Mouse (Mus musculus) embryonic stem cell, embryonic (primary cell): Measurements from ENCODE around the gene Nectin2.

Experiments
- CTCF ChIA-PET, 4 experiments: fragments of 300-600 bp in 2 of 4; fragments of 350-600 bp in 2 of 4; sonication (Branson Sonifier 250); formaldehyde crosslinking; loops; one replicate each; lab custom pipeline; 2022; ENCODE audit warnings: inconsistent platforms in 2 of 4; lab: Charles Lee
- POLR2A ChIA-PET, 4 experiments: fragments of 300-600 bp in 2 of 4; fragments of 350-600 bp in 2 of 4; sonication (Branson Sonifier 250); formaldehyde crosslinking; loops; one replicate each; lab custom pipeline; 2022; ENCODE audit warnings: antibody characterized with exemption in 4 of 4, inconsistent platforms in 1 of 4; lab: Charles Lee

Nectin2 gene

DNA sequence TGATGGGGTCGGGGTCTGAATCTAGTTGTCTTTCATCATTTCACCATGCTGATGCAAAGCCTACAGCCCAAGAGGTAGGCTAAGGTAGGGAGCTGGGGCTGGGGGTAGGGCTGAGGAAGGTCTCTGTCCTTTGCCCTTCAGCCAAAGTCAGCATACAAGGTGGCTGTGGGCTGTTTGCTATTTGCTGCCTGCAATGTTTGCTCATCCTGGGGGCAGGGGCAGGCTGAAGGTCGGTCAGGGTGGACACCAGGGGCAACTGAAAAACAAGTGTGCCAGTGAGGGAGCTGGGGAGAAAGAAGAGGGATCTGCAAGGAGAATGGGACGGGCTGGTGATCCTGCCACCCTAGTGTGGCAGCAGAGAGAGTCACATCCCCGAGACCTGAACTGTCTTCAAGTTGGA lies 64.9 kb downstream of the Nectin2 start:
- CTCF ChIA-PET = interaction anchor here in 3 of 4 experiments (0.5 to 2.5 kb wide), 7 partner anchors 11 to 445 kb away, joined by 3 to 16 read pairs (median 5); partner anchors contain the start of gene Apoe (in 1 of the 3)
- POLR2A ChIA-PET = interaction anchor here in 2 of 4 experiments (0.6 to 7.4 kb wide), 13 partner anchors 10 to 195 kb away, joined by 3 to 177 read pairs (median 6); partner anchors contain the start of genes Apoc1 (in 2 of the 2), Apoe (in 2 of the 2) and Tomm40 (in 2 of the 2)

DNA sequence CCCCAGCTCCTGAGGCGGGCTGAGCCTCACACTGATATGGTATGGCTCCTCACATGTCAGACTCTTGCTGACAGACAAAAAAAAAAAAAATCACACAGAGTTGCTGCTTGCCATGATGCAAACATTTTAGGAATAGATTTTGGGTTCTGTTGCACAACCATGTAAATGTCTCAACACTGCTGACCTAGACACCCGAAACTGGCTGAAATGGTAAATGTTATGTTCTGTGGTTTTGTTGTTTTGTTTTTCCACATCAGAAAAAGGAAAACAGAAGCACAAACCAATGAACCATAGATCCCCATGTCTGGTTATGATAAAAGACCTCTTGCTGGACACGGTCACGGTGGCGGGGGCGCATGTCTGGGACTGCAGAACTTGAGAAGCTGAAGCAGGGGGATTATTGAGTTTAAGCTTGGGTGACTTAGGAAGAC lies 66.5 kb downstream of the Nectin2 start:
- CTCF ChIA-PET = interaction anchor here (0.6 to 2.5 kb wide), 7 partner anchors 14 to 273 kb away, joined by 3 to 16 read pairs (median 4); no protein-coding TSS in a partner anchor
- POLR2A ChIA-PET = interaction anchor here in 3 of 4 experiments (0.6 to 7.4 kb wide), 9 partner anchors 10 to 129 kb away, joined by 3 to 177 read pairs (median 5); partner anchors contain the start of genes Apoc1 (in 2 of the 3) and Apoe (in 2 of the 3)

DNA sequence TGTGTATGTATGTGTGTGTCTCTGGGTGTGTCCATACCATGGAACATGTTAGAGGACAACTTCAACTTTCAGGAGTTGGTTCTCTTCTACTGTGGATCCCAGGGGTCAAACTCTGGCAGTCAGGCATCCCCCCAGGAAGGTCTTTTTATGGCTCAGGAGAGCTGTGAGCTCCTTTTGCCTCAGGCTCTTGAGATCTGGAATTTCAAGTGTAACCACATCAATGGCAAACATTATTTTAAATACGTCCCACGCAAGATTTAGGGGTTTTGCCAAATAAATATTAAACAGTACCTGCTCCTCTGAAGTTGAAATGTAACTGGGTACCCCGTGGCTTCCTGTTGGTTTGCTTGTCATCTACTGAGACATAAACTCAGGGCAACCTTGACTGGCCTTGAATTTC lies 67.3 kb downstream of the Nectin2 start:
- POLR2A ChIA-PET = interaction anchor here in 3 of 4 experiments (0.6 to 7.4 kb wide), 8 partner anchors 13 to 183 kb away, joined by 3 to 177 read pairs (median 4); partner anchors contain the start of genes Apoc1 (in 2 of the 3) and Apoe (in 2 of the 3)
- CTCF ChIA-PET = interaction anchor here in 2 of 4 experiments (0.6 to 2.2 kb wide), 3 partner anchors 14 to 545 kb away, joined by 5 to 11 read pairs (median 5); no protein-coding TSS in a partner anchor

DNA sequence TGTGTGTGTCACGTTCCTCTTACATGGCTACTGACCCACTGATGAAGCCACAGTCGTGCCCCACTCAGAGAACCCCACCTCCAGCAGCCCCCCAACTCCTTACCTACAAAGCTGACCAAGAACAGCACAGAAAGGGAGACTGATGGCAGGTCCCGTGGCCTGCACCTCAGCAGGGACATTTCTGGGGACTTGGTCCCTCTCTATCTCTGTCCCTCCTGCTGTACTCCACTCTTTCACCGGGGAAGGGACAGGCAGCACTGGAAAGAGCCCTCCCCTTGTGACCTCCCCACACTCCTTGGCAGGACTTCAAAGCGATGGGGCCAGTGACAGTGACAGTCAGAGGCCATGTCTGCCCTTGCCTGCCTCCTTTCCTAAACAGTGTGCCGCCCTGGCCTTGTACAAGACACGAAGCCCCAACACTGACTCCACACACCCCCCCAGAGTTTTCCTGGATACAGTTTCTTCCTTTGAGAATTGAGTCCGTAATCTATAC lies 69.0 kb downstream of the Nectin2 start, which contains the start of the genes Gm44805 and Apoc4:
Gm44805 (minus strand) TSS at position 222 of the 493 bp plus-strand sequence.
Apoc4 (minus strand) TSS at position 278 of the 493 bp plus-strand sequence.
- ChIA-PET POLR2A (interaction anchor here in 3 of 4 experiments (0.5 to 7.4 kb wide), 11 partner anchors 12 to 678 kb away, joined by 3 to 177 read pairs (median 3); partner anchors contain the start of genes Apoc1 (in 2 of the 3), Apoe (in 2 of the 3) and Clptm1 (in 1 of the 3)), CTCF (interaction anchor here in 2 of 4 experiments (1.6 to 2.3 kb wide), 3 partner anchors 12 to 20 kb away, joined by 7 to 11 read pairs (median 10); no protein-coding TSS in a partner anchor)

DNA sequence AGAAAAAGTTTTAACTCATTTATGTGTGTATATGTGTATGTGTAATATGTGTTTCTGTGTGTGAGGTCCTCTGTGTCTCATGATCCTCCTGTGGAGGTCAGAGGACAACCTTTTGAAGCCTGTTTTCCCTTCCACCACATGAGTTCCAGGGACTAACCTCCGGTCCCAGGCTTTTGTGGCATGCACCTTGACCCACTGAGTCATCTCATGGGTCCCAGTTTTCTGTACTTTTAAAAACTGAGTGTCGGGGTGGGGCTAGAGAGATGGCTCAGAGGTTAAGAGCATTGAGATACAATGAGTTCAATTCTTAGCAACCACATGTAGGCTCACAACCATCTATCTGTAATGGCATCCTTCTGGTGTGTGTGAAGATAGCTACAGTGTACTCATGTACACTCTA lies 69.6 kb downstream of the Nectin2 start:
- ChIA-PET CTCF (interaction anchor here (0.6 to 2.3 kb wide), 6 partner anchors 11 to 135 kb away, joined by 3 to 11 read pairs (median 6); no protein-coding TSS in a partner anchor), POLR2A (interaction anchor here (0.6 to 7.4 kb wide), 9 partner anchors 11 to 678 kb away, joined by 3 to 177 read pairs (median 7); partner anchors contain the start of genes Apoc1 (in 2 of the 4), Apoe (in 2 of the 4) and Tomm40 (in 1 of the 4))

DNA sequence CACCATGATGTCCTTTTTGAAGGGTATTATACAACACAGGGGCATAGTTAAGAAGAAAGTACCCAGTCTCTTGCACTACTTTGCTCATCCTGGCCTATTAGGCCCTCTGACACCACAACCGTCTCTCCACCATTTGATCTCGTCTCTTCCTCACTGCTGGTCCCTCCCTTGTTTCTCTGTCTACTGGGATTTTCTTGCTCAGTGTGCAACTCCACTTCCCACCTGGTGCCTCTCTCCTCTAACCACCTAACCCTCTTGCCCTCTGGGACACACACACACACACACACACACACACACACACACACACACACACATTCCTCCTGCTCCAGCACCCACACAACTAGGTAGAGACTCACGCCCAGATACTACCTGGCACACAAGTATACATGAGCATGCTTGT lies 71.4 kb downstream of the Nectin2 start:
- CTCF ChIA-PET = interaction anchor here in 3 of 4 experiments (0.6 to 2.3 kb wide), 6 partner anchors 10 to 63 kb away, joined by 3 to 10 read pairs (median 6); no protein-coding TSS in a partner anchor

DNA sequence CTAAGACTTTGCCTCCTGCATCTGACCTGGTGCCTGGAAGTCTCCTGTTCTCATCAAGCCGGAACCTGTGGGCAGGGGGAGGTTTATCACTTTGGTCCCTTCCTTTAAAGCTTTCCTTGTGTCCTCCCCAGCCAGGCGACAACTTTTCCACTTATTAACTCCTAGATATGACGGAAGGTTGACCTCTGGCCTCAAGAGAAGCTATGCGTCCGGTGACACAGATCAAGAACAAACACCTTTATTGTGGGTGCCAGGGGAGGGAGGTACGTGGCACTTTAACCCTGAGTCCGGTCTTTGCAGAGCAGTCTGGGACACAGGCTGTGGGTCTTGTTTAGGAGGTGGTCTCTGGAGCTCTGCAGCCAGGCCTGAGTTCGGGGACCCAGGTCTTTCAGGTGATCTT lies 72.4 kb downstream of the Nectin2 start, which contains the start of gene Apoc2:
Apoc2 (minus strand) TSS at position 70 of the 400 bp plus-strand sequence.
- ChIA-PET POLR2A (interaction anchor here in 3 of 4 experiments (0.6 to 3.0 kb wide), 10 partner anchors 9 to 63 kb away, joined by 3 to 29 read pairs (median 4); partner anchors contain the start of genes Apoe (in 1 of the 3) and Tomm40 (in 1 of the 3)), CTCF (interaction anchor here in 3 of 4 experiments (0.9 to 2.3 kb wide), 3 partner anchors 9 kb away, joined by 5 to 16 read pairs (median 13); no protein-coding TSS in a partner anchor)

More for the DNA sequence above, 71.4 kb downstream of the Nectin2 start:
- POLR2A ChIA-PET = interaction anchor here in 2 of 4 experiments (0.7 to 7.4 kb wide), 8 partner anchors 10 to 264 kb away, joined by 3 to 177 read pairs (median 6); partner anchors contain the start of genes Apoc1 (in 2 of the 2) and Apoe (in 2 of the 2)

DNA sequence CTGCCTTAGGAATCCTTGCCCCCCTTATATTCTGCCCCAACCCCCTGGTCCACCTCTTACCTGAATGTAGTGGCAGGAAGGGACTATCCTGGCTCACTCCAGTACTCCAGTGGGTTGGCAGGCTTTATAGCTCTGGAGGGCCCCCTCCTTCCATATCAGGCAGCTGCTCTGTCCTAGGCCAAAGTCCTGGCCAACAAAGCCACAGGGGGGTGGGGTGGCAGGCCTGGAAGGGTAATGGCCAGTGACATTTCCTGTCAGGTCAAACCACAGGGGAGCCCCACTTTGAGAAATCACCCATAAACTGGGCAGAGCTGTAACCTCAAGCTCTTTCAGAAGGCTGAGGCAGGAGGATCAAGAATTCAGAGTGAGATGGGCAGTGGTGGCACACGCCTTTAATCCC lies 73.6 kb downstream of the Nectin2 start:
- POLR2A ChIA-PET = interaction anchor here in 3 of 4 experiments (0.9 to 5.0 kb wide), 12 partner anchors 7 to 65 kb away, joined by 3 to 39 read pairs (median 4); partner anchors contain the start of genes Apoe (in 2 of the 3) and Clptm1 (in 2 of the 3)
- CTCF ChIA-PET = interaction anchor here (0.6 to 2.3 kb wide), 5 partner anchors 7 to 465 kb away, joined by 3 to 16 read pairs (median 6); no protein-coding TSS in a partner anchor

DNA sequence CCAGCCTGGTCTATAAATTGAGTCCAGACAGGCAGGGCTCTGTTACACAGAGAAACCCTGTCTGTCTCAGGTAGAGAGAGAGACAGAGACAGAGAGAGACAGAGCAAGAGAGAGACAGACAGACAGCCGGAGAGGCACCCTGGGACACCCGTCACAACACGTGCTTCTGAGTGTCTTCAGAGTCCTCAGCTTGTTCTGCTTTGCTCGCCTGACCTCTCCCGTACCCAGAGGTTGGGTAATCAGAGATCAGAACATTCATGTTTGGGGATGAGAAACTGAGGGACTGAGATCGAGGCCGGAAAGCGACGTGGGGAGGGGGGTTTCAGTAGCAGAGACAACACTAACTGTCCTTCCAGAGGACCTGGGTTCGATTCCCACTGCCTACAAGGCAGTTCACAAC lies 74.5 kb downstream of the Nectin2 start:
- ChIA-PET POLR2A (interaction anchor here in 2 of 4 experiments (1.4 to 5.0 kb wide), 4 partner anchors 11 to 23 kb away, joined by 4 to 39 read pairs (median 16); partner anchors contain the start of genes Apoe (in 2 of the 2) and Clptm1 (in 1 of the 2)), CTCF (no interaction called here)

DNA sequence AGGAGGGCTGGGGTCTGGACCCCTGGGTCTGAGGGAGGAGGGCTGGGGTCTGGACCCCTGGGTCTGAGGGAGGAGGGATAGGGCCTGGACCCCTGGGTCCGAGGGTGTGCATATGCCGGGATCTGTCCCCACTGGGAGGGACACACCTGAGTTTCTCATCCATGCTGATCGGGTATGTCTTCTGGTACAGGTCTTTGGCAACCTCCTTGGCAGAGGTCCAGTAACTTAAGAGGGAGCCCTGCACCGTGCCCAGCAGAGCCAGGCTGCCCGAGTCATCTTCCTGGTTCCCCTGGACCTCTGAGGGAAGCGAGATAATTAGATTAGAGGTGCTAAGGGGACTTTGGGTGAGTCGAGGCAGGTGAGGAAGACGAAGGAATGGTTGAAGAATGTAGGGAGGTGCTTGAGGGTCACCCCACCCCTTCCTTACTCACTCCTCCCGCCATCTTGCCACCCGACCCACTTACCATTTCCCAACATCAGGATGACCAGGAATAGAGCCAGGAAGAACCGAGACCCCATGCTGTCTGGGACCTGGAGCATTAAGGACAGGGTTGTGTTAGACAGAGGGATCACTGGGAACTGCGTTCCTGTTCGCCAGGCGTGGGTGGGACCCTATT lies 77.1 kb downstream of the Nectin2 start:
- ChIA-PET CTCF (interaction anchor here in 1 of 4 experiments (0.6 to 0.7 kb wide), 2 partner anchors 196 to 580 kb away, joined by 3 to 6 read pairs; no protein-coding TSS in a partner anchor), POLR2A (interaction anchor here in 3 of 4 experiments (0.7 to 5.0 kb wide), 7 partner anchors 12 to 247 kb away, joined by 4 to 39 read pairs (median 11); partner anchors contain the start of genes Apoe (in 2 of the 3) and Apoc1 (in 1 of the 3))

DNA sequence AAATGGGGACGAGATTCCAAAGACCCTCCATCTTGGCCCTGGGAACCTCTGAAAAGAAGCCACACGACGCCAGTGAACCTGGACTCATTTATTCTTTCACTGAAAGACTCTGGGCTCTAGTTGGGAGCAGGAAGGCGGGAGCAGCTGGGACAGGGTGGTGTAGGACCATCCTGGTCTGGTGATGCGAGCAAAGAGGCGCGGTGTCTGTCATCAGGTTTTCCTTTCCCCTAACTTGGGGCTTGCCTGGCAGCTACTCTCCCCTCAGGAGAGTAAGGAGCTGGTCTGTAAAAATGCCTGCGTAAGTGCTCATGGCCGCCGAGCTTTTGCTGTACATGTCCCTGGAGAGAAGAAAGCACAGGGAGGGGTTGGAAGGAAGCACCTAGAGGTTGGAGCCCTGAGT lies 78.8 kb downstream of the Nectin2 start:
- ChIA-PET CTCF (interaction anchor here in 1 of 4 experiments (0.9 kb wide), 1 partner anchor 44 kb away, joined by 3 read pairs; the partner anchor contains the start of gene Tomm40), POLR2A (interaction anchor here in 2 of 4 experiments (0.6 to 10.9 kb wide), 13 partner anchors 9 to 257 kb away, joined by 3 to 314 read pairs (median 5); partner anchors contain the start of genes Apoe (in 2 of the 2), Tomm40 (in 2 of the 2) and Apoc1 (in 1 of the 2))

DNA sequence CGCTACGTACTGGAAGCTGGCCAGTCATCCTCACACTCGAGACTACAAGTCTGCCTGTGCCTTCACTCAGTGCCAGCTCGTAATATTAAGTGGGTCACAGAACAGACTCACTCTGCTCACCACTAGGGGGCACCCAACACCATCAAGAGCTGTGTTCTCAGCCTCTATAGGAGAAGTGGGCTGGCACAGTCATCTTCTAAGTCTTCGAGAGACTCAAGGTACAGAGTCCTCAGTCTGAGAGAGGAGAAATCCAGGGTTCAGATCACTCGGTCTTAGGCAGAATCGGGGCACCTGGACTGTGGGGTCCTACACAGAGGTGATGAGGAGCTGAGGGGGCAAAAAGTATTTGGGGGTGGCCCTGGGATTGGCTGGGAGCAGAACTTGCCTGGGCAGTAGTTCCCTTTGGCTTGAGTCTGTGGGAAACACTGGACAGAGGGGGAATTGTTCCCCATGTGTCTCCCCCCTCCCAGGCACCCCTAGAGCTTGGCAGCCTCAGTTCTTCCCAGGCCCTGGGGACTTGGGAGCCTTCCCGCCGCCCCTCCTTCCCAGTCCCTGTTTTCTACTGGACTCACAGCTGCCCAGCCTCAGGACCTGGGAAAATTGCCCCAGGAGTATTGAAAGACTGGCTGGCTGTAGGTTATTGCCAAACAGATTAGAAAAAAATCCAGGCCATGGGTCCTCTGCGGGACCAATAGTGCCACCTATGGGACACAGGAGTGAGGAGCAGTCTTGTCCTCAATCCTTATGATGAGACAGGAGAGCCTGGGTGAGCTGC lies 81.1 kb downstream of the Nectin2 start:
- ChIA-PET POLR2A (interaction anchor here (0.5 to 10.9 kb wide), 52 partner anchors 8 to 207 kb away, joined by 3 to 314 read pairs (median 4); partner anchors contain the start of genes Apoe (in 3 of the 4), Apoc1 (in 2 of the 4), Apoc4 (in 2 of the 4) and Gm44805 (in 2 of the 4)), CTCF (interaction anchor here (0.5 to 5.5 kb wide), 155 partner anchors 8 to 310 kb away, joined by 3 to 156 read pairs (median 4); partner anchors contain the start of genes Apoe (in 4 of the 4), Apoc1 (in 3 of the 4), Apoc2 (in 3 of the 4) and Tomm40 (in 3 of the 4))

DNA sequence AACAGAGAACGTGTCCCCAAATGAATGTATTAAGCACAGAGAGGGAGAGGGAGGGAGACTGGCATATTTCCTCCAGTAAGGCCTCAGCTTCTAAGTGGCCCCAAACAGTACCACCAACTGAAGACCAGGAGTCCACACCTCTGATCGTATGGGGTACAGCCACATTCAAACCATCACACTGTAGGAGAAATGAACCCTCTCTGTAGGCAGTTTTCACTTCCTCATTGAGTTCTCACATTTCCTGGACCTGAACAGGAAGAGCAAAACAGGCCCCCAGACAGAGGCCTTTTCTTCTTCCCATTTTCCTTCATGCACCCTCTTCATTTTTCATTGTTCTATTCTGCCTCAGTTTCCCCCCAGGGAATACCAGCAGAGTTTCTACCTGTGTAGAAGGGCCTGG lies 82.8 kb downstream of the Nectin2 start:
- ChIA-PET CTCF (interaction anchor here (0.6 to 5.5 kb wide), 21 partner anchors 12 to 492 kb away, joined by 3 to 156 read pairs (median 3); partner anchors contain the start of genes Apoe (in 1 of the 4) and Tomm40 (in 1 of the 4)), POLR2A (interaction anchor here in 2 of 4 experiments (0.7 to 10.9 kb wide), 8 partner anchors 12 to 77 kb away, joined by 3 to 314 read pairs (median 12); partner anchors contain the start of genes Apoc1 (in 2 of the 2), Apoe (in 2 of the 2) and Tomm40 (in 2 of the 2))

DNA sequence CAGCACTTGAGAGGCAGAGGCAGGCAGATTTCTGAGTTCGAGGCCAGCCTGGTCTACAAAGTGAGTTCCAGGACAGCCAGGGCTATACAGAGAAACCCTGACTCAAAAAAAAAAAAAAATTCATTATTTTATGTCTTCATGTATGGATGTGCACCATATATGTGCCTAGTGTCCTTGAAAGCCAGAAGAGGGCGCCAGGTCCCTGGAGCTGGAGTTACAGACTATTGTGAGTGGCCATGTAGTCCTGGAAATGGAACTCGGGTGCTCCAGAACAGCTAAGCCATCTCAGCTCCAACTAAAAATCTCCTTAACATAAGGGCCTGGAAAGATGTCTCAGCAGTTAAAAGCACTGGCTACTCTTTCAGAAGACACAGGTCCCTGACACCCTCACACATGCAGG lies 83.5 kb downstream of the Nectin2 start:
- CTCF ChIA-PET = interaction anchor here (0.6 to 5.5 kb wide), 25 partner anchors 13 to 491 kb away, joined by 3 to 156 read pairs (median 3); partner anchors contain the start of genes Apoe (in 2 of the 4) and Tomm40 (in 1 of the 4)

More for the DNA sequence above, 83.5 kb downstream of the Nectin2 start:
- POLR2A ChIA-PET = interaction anchor here in 3 of 4 experiments (0.6 to 10.9 kb wide), 14 partner anchors 12 to 131 kb away, joined by 3 to 314 read pairs (median 6); partner anchors contain the start of genes Apoc1 (in 2 of the 3), Apoe (in 2 of the 3) and Tomm40 (in 2 of the 3)
